Mouse (Mus musculus): ENCODE data around the gene Olfr984. TPM values are rescaled to one million over a fixed set of nuclear protein-coding genes. Genes with fewer than 3 reads are reported as not detected.

Gene Olfr984
- polyA plus RNA-seq, 1 experiment from 2014 or later = not detected

- no peaks in the 10 kb centered on the region for H3K36me3 ChIP-seq (ENCODE audit: control insufficient read depth, insufficient read depth, low read length)
- H3K4me2 ChIP-seq (ENCODE audit: low read length) = 0 out of 2 replicates have a peak overlapping the region, but pooled peaks have one; percentile 11
- no peak overlapping the region for H3K27ac ChIP-seq (replicated peaks in 1 of 2; ENCODE audit: control insufficient read depth in 1 of 2, insufficient read depth in 1 of 2, low read depth in 2 of 2, low read length in 2 of 2)
- no peak for ATAC-seq (ENCODE audit: insufficient number of reproducible peaks, insufficient read depth, low FRiP score, low read depth)
- no peaks in the 10 kb centered on the region; a peak in 1 of 4 replicates for H3K4me1 ChIP-seq (ENCODE audit: control insufficient read depth in 2 of 2, insufficient read depth in 2 of 2, low read length in 2 of 2)
- no peaks in the 10 kb centered on the region for H3K9me3 ChIP-seq (ENCODE audit: control insufficient read depth, low read length)
- 50% methylated on average over 10 of the region's 10 CpGs for WGBS
- no peak overlapping the region for H3K4me3 ChIP-seq (ENCODE audit: control insufficient read depth in 1 of 2, insufficient read depth in 1 of 2, low read depth in 1 of 2, low read length in 2 of 2)
- H3K27me3 ChIP-seq (ENCODE audit: control insufficient read depth, insufficient read depth, low read length) = no peaks in the 10 kb centered on the region
- no peak overlapping the region for H3K9ac ChIP-seq (ENCODE audit: low read length)
Observed at GRCm38 (mm10) chr9:40116645-40117286, 2.8 kb upstream of the Olfr984 start.

GRCm38 (mm10) chr9:40094769-40095168, 19.2 kb downstream of the Olfr984 start:
- WGBS = 51% methylated on average over 3 of the region's 3 CpGs

GRCm38 (mm10) chr9:40093495-40093894, 20.5 kb downstream of the Olfr984 start, which contains the start of gene Olfr983:
Gene Olfr983 (minus strand): TSS chr9:40093595.
- Histone ChIP-seq H3K27me3 (ENCODE audit: control insufficient read depth, insufficient read depth, low read length) (no peaks in the 10 kb centered on the region), H3K4me2 (ENCODE audit: low read length) (no peak within 1 kb of the TSS), H3K9me3 (ENCODE audit: control insufficient read depth, low read length) (0 out of 2 replicates have a peak, but pooled peaks cover 3% of the 10 kb centered on the region), H3K4me3 (ENCODE audit: control insufficient read depth in 1 of 2, insufficient read depth in 1 of 2, low read depth in 1 of 2, low read length in 2 of 2) (no peak within 1 kb of the TSS), H3K9ac (ENCODE audit: low read length) (no peak within 1 kb of the TSS), H3K4me1 (ENCODE audit: control insufficient read depth in 2 of 2, insufficient read depth in 2 of 2, low read length in 2 of 2) (no peaks in the 10 kb centered on the region), H3K27ac (replicated peaks in 1 of 2; ENCODE audit: control insufficient read depth in 1 of 2, insufficient read depth in 1 of 2, low read depth in 2 of 2, low read length in 2 of 2) (no peak within 1 kb of the TSS), H3K36me3 (ENCODE audit: control insufficient read depth, insufficient read depth, low read length) (no peaks in the 10 kb centered on the region)
- 81% methylated on average over 2 of the region's 2 CpGs for WGBS
- ATAC-seq (ENCODE audit: insufficient number of reproducible peaks, insufficient read depth, low FRiP score, low read depth) = no peak

More at GRCm38 (mm10) chr9:40094769-40095168, 19.2 kb downstream of the Olfr984 start:
- Histone ChIP-seq H3K9ac (ENCODE audit: low read length) (no peak overlapping the region), H3K4me1 (ENCODE audit: control insufficient read depth in 2 of 2, insufficient read depth in 2 of 2, low read length in 2 of 2) (no peaks in the 10 kb centered on the region), H3K27ac (replicated peaks in 1 of 2; ENCODE audit: control insufficient read depth in 1 of 2, insufficient read depth in 1 of 2, low read depth in 2 of 2, low read length in 2 of 2) (no peak overlapping the region), H3K36me3 (ENCODE audit: control insufficient read depth, insufficient read depth, low read length) (no peaks in the 10 kb centered on the region), H3K4me2 (ENCODE audit: low read length) (no peak overlapping the region), H3K4me3 (ENCODE audit: control insufficient read depth in 1 of 2, insufficient read depth in 1 of 2, low read depth in 1 of 2, low read length in 2 of 2) (no peak overlapping the region), H3K9me3 (ENCODE audit: control insufficient read depth, low read length) (0 out of 2 replicates have a peak, but pooled peaks cover 3% of the 10 kb centered on the region), H3K27me3 (ENCODE audit: control insufficient read depth, insufficient read depth, low read length) (no peaks in the 10 kb centered on the region)
- no peak for ATAC-seq (ENCODE audit: insufficient number of reproducible peaks, insufficient read depth, low FRiP score, low read depth)

- H3K36me3 ChIP-seq (ENCODE audit: control insufficient read depth, insufficient read depth, low read length) = no peaks in the 10 kb centered on the region
- H3K27ac ChIP-seq (replicated peaks in 1 of 2; ENCODE audit: control insufficient read depth in 1 of 2, insufficient read depth in 1 of 2, low read depth in 2 of 2, low read length in 2 of 2) = no peak within 1 kb of the TSS
- no peak for ATAC-seq (ENCODE audit: insufficient number of reproducible peaks, insufficient read depth, low FRiP score, low read depth)
- WGBS = 66% methylated on average over 2 of the region's 2 CpGs
- no peak within 1 kb of the TSS for H3K4me3 ChIP-seq (ENCODE audit: control insufficient read depth in 1 of 2, insufficient read depth in 1 of 2, low read depth in 1 of 2, low read length in 2 of 2)
- no peaks in the 10 kb centered on the region for H3K27me3 ChIP-seq (ENCODE audit: control insufficient read depth, insufficient read depth, low read length)
- no peaks in the 10 kb centered on the region for H3K9me3 ChIP-seq (ENCODE audit: control insufficient read depth, low read length)
- no peak within 1 kb of the TSS for H3K4me2 ChIP-seq (ENCODE audit: low read length)
- H3K9ac ChIP-seq (ENCODE audit: low read length) = no peak within 1 kb of the TSS
- no peaks in the 10 kb centered on the region for H3K4me1 ChIP-seq (ENCODE audit: control insufficient read depth in 2 of 2, insufficient read depth in 2 of 2, low read length in 2 of 2)
Observed at GRCm38 (mm10) chr9:40073529-40073928, 40.5 kb downstream of the Olfr984 start, which contains the start of gene Olfr982. Gene Olfr982 (plus strand): TSS chr9:40073829.

GRCm38 (mm10) chr9:40050138-40050537, 63.9 kb downstream of the Olfr984 start:
- ATAC-seq (ENCODE audit: insufficient number of reproducible peaks, insufficient read depth, low FRiP score, low read depth) = no peak
- H3K4me2 ChIP-seq (ENCODE audit: low read length) = no peak overlapping the region
- no peaks in the 10 kb centered on the region for H3K4me1 ChIP-seq (ENCODE audit: control insufficient read depth in 2 of 2, insufficient read depth in 2 of 2, low read length in 2 of 2)
- no peaks in the 10 kb centered on the region for H3K9me3 ChIP-seq (ENCODE audit: control insufficient read depth, low read length)
- WGBS = 88% methylated on average over 19 of the region's 19 CpGs
- no peak overlapping the region for H3K4me3 ChIP-seq (ENCODE audit: control insufficient read depth in 1 of 2, insufficient read depth in 1 of 2, low read depth in 1 of 2, low read length in 2 of 2)
- H3K9ac ChIP-seq (ENCODE audit: low read length) = no peak overlapping the region
- no peaks in the 10 kb centered on the region for H3K36me3 ChIP-seq (ENCODE audit: control insufficient read depth, insufficient read depth, low read length)
- no peak overlapping the region for H3K27ac ChIP-seq (replicated peaks in 1 of 2; ENCODE audit: control insufficient read depth in 1 of 2, insufficient read depth in 1 of 2, low read depth in 2 of 2, low read length in 2 of 2)
- H3K27me3 ChIP-seq (ENCODE audit: control insufficient read depth, insufficient read depth, low read length) = no peaks in the 10 kb centered on the region

Other genes with a start within 250 kb of the Olfr984 start
- not detected in 2 replicates for gene Olfr972, start 247.8 kb downstream of the Olfr984 start, polyA plus RNA-seq (2014; fragmentation: Nextera tagmentation; extraction: Ambion mirVana)
- gene Olfr229, start 206.9 kb downstream of the Olfr984 start, polyA plus RNA-seq (2014; fragmentation: Nextera tagmentation; extraction: Ambion mirVana) = not detected in 2 replicates
- not detected in 2 replicates for gene Olfr974, start 176.7 kb downstream of the Olfr984 start, polyA plus RNA-seq (2014; fragmentation: Nextera tagmentation; extraction: Ambion mirVana)
- gene Olfr975, start 162.2 kb downstream of the Olfr984 start, polyA plus RNA-seq (2014; fragmentation: Nextera tagmentation; extraction: Ambion mirVana) = not detected in 2 replicates
- not detected in 2 replicates for gene Olfr976, start 153.1 kb downstream of the Olfr984 start, polyA plus RNA-seq (2014; fragmentation: Nextera tagmentation; extraction: Ambion mirVana)
- gene Olfr978, start 122.1 kb downstream of the Olfr984 start, polyA plus RNA-seq (2014; fragmentation: Nextera tagmentation; extraction: Ambion mirVana) = not detected in 2 replicates
- gene Olfr979, start 110.7 kb downstream of the Olfr984 start, polyA plus RNA-seq (2014; fragmentation: Nextera tagmentation; extraction: Ambion mirVana) = not detected in 2 replicates
- gene Olfr980, start 104.6 kb downstream of the Olfr984 start, polyA plus RNA-seq (2014; fragmentation: Nextera tagmentation; extraction: Ambion mirVana) = not detected in 2 replicates
- gene Olfr981, start 92.7 kb downstream of the Olfr984 start, polyA plus RNA-seq (2014; fragmentation: Nextera tagmentation; extraction: Ambion mirVana) = not detected in 2 replicates
- not detected in 2 replicates for gene Olfr982, start 40.4 kb downstream of the Olfr984 start, polyA plus RNA-seq (2014; fragmentation: Nextera tagmentation; extraction: Ambion mirVana)
- not detected in 2 replicates for gene Olfr983, start 20.6 kb downstream of the Olfr984 start, polyA plus RNA-seq (2014; fragmentation: Nextera tagmentation; extraction: Ambion mirVana)
- not detected in 2 replicates for gene Olfr985, start 16.0 kb upstream of the Olfr984 start, polyA plus RNA-seq (2014; fragmentation: Nextera tagmentation; extraction: Ambion mirVana)
- not detected in 2 replicates for gene Tmem225, start 33.9 kb upstream of the Olfr984 start, polyA plus RNA-seq (2014; fragmentation: Nextera tagmentation; extraction: Ambion mirVana)
- not detected in 2 replicates for gene Olfr986, start 66.7 kb upstream of the Olfr984 start, polyA plus RNA-seq (2014; fragmentation: Nextera tagmentation; extraction: Ambion mirVana)
- gene Zfp202, start 78.1 kb upstream of the Olfr984 start, polyA plus RNA-seq (2014; fragmentation: Nextera tagmentation; extraction: Ambion mirVana) = 3.3 TPM in 2 replicates
- 0.65 and 1.5 TPM in 2 replicates for gene Scn3b, start 155.0 kb upstream of the Olfr984 start, polyA plus RNA-seq (2014; fragmentation: Nextera tagmentation; extraction: Ambion mirVana)

Measured in heart, embryonic 14.5 days (tissue).